Mouse (Mus musculus) forebrain, embryonic 13.5 days (tissue): ENCODE results near the gene Klf16. TPM values are rescaled to one million over a fixed set of nuclear protein-coding genes. Genes with fewer than 3 reads are reported as not detected.

Experiments
- ATAC-seq: fragments of 200-750 bp; cut with Nextera tagmentation; 2 replicates; pipeline ENCODE4 v1.8.0; 2017
- H3K27ac ChIP-seq: fragments of 300-500 bp; sonication (generic); 2 replicates; pipeline ENCODE4 v1.5.1; 2015; ENCODE audit warnings: inconsistent platforms, mild to moderate bottlenecking, moderate library complexity
- H3K27me3 ChIP-seq: fragments of 300-500 bp; sonication (generic); 2 replicates; pipeline ENCODE4 v1.6.1; 2015; ENCODE audit warnings: mild to moderate bottlenecking, inconsistent platforms
- H3K36me3 ChIP-seq: fragments of 300-500 bp; sonication (generic); 2 replicates; pipeline ENCODE4 v1.6.1; 2015; ENCODE audit warnings: mild to moderate bottlenecking, inconsistent platforms; ENCODE audit not compliant: poor library complexity, severe bottlenecking
- H3K4me1 ChIP-seq: fragments of 300-500 bp; sonication (generic); 2 replicates; pipeline ENCODE4 v1.6.1; 2015; ENCODE audit warnings: inconsistent platforms
- H3K4me2 ChIP-seq: fragments of 300-500 bp; sonication (generic); 2 replicates; pipeline ENCODE4 v1.6.1; 2015; ENCODE audit warnings: inconsistent platforms, mild to moderate bottlenecking, moderate library complexity
- H3K4me3 ChIP-seq: fragments of 300-500 bp; sonication (generic); 2 replicates; pipeline ENCODE4 v1.5.1; 2015; ENCODE audit warnings: mild to moderate bottlenecking, inconsistent platforms
- H3K9ac ChIP-seq: fragments of 300-500 bp; sonication (generic); 2 replicates; pipeline ENCODE4 v1.6.1; 2015; ENCODE audit warnings: mild to moderate bottlenecking, inconsistent platforms
- H3K9me3 ChIP-seq: fragments of 300-500 bp; sonication (generic); replicated peaks from 2 replicates; pipeline ENCODE4 v1.6.1; 2016; ENCODE audit warnings: inconsistent platforms
- WGBS: fragments of 180-500 bp; shearing (Covaris S2); methylation state at CpG from one replicate; pipeline ENCODE4 v1.1.7; 2015; 5-methylcytosine and 5-hydroxymethylcytosine counted together
- polyA plus RNA-seq: library from polyadenylated mRNA; unstranded; fragments of >200 nt; fragmentation: Nextera tagmentation; extraction: Ambion mirVana; gene quantifications from 2 replicates; pipeline ENCODE4 v1.2.1, GENCODE M21; 2015

The Klf16 gene
- polyA plus RNA-seq, 1 experiment from 2014 or later = 6.6 TPM

- Histone ChIP-seq H3K27ac (no peak overlapping the region), H3K9me3 (no peaks in the 10 kb centered on the region), H3K4me3 (no peak overlapping the region), H3K4me2 (no peak overlapping the region), H3K36me3 (peaks cover 81% of the 10 kb centered on the region), H3K27me3 (no peaks in the 10 kb centered on the region), H3K9ac (no peak overlapping the region), H3K4me1 (no peaks in the 10 kb centered on the region)
- no peak for ATAC-seq
- WGBS = 92% methylated on average over 15 of the region's 15 CpGs
Measured at GRCm38 (mm10) chr10:80547539-80547938, 29.6 kb downstream of the Klf16 start.

- ATAC-seq = no peak
- Histone ChIP-seq H3K9ac (no peak overlapping the region), H3K4me2 (no peak overlapping the region), H3K36me3 (peaks cover 87% of the 10 kb centered on the region), H3K4me3 (no peak overlapping the region), H3K27me3 (no peaks in the 10 kb centered on the region), H3K9me3 (no peaks in the 10 kb centered on the region), H3K27ac (no peak overlapping the region), H3K4me1 (no peaks in the 10 kb centered on the region)
- WGBS = 98% methylated on average over 4 of the region's 4 CpGs
Measured at GRCm38 (mm10) chr10:80546945-80547344, 30.2 kb downstream of the Klf16 start.

GRCm38 (mm10) chr10:80545590-80545989 is 31.5 kb downstream of the Klf16 start:
- H3K36me3 ChIP-seq = peaks cover 98% of the 10 kb centered on the region
- no peaks in the 10 kb centered on the region for H3K27me3 ChIP-seq
- H3K4me3 ChIP-seq = no peak overlapping the region
- no peak overlapping the region for H3K4me2 ChIP-seq
- ATAC-seq = no peak
- no peaks in the 10 kb centered on the region for H3K4me1 ChIP-seq
- no peak overlapping the region for H3K9ac ChIP-seq
- no peaks in the 10 kb centered on the region for H3K9me3 ChIP-seq
- H3K27ac ChIP-seq = no peak overlapping the region
- 94% methylated on average over 8 of the region's 8 CpGs for WGBS

DNA sequence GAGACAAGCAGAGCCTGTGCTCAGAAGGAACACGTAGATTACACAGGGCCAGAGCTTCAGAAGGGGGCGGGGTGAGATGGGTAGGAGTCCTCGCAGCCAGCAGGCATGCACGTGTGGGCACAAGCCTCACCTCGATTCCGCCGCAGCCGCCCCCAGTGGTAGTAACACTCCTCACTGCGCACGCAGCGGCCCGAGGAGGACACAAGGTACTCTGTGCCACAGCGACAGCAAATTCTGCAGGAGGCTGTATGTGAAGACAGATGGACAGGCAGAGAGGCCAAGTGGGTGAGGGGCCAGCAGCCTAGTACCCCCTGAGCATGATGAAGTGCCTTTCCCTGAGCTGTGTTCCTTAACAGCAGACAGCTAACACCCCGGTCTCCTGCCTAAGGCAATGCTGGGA is 33.2 kb downstream of the Klf16 start:
- peaks cover 81% of the 10 kb centered on the region for H3K36me3 ChIP-seq
- H3K27ac ChIP-seq = no peak overlapping the region
- H3K9me3 ChIP-seq = no peaks in the 10 kb centered on the region
- peaks cover 3% of the 10 kb centered on the region; the same call in 1 of the 2 replicates for H3K27me3 ChIP-seq
- H3K4me2 ChIP-seq = no peak overlapping the region
- ATAC-seq = no peak
- 93% methylated on average over 14 of the region's 14 CpGs for WGBS
- peaks cover 1% of the 10 kb centered on the region; the same call in 1 of the 2 replicates for H3K4me1 ChIP-seq
- no peak overlapping the region for H3K9ac ChIP-seq
- no peak overlapping the region for H3K4me3 ChIP-seq

- 60% methylated on average over 5 of the region's 5 CpGs for WGBS
- H3K4me2 ChIP-seq = no peak overlapping the region
- peaks cover 37% of the 10 kb centered on the region for H3K36me3 ChIP-seq
- H3K9ac ChIP-seq = no peak overlapping the region
- peaks cover 9% of the 10 kb centered on the region for H3K4me1 ChIP-seq
- peaks cover 42% of the 10 kb centered on the region for H3K27me3 ChIP-seq
- H3K27ac ChIP-seq = no peak overlapping the region
- H3K4me3 ChIP-seq = no peak overlapping the region
- H3K9me3 ChIP-seq = no peaks in the 10 kb centered on the region
- ATAC-seq = no peak
Measured at GRCm38 (mm10) chr10:80539493-80539892, 37.6 kb downstream of the Klf16 start.

- Histone ChIP-seq H3K4me3 (peak within 1 kb of the TSS; percentile 12; the same call in 1 of the 2 replicates), H3K9ac (no peak within 1 kb of the TSS), H3K36me3 (peaks cover 30% of the 10 kb centered on the region), H3K27me3 (peaks cover 47% of the 10 kb centered on the region), H3K4me1 (peaks cover 9% of the 10 kb centered on the region), H3K4me2 (peak within 1 kb of the TSS; percentile 45), H3K9me3 (no peaks in the 10 kb centered on the region), H3K27ac (no peak within 1 kb of the TSS)
- WGBS = 3% methylated on average over 30 of the region's 30 CpGs
- ATAC-seq = peak; percentile 66; the same call in 1 of the 2 replicates
Measured at GRCm38 (mm10) chr10:80538710-80539394, 38.3 kb downstream of the Klf16 start, which contains the start of gene Atp8b3. Gene Atp8b3 (minus strand): TSS chr10:80539124.

- H3K27me3 ChIP-seq = peaks cover 47% of the 10 kb centered on the region
- no peak overlapping the region for H3K9ac ChIP-seq
- H3K9me3 ChIP-seq = no peaks in the 10 kb centered on the region
- H3K4me3 ChIP-seq = no peak overlapping the region
- no peak for ATAC-seq
- WGBS = 54% methylated on average over 5 of the region's 5 CpGs
- no peak overlapping the region for H3K27ac ChIP-seq
- H3K4me1 ChIP-seq = peaks cover 9% of the 10 kb centered on the region
- peaks cover 24% of the 10 kb centered on the region for H3K36me3 ChIP-seq
- H3K4me2 ChIP-seq = no peak overlapping the region
Measured at GRCm38 (mm10) chr10:80538180-80538579, 38.9 kb downstream of the Klf16 start.

- Histone ChIP-seq H3K4me1 (peaks cover 9% of the 10 kb centered on the region), H3K9me3 (no peaks in the 10 kb centered on the region), H3K9ac (no peak overlapping the region), H3K4me2 (no peak overlapping the region), H3K27me3 (peaks cover 47% of the 10 kb centered on the region), H3K36me3 (no peaks in the 10 kb centered on the region), H3K4me3 (no peak overlapping the region), H3K27ac (no peak overlapping the region)
- WGBS = 8% methylated on average over 13 of the region's 13 CpGs
- ATAC-seq = no peak
Measured at GRCm38 (mm10) chr10:80535711-80536110, 41.4 kb downstream of the Klf16 start.

DNA sequence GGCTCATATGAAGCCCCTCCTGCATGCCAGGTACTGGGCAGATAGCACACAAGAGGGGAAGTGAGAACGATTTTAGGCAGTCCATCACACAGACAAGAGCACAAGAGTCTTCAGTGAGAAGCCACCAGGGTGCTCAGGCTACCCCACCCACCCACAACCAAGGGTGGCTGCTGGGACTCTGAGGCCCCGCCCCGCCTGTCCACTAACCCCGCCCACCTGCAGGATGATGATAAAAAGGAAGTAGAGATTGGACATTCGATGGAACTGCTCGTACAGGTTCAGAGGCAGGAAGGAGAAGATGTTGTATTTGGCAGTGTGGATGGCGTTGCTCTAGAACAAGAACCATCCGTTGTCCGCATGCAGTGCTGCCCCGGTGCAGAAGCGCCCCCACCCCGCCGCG is 42.0 kb downstream of the Klf16 start:
- Histone ChIP-seq H3K36me3 (no peaks in the 10 kb centered on the region), H3K4me3 (0 out of 2 replicates have a peak overlapping the region, but pooled peaks have one; percentile 11), H3K27me3 (peaks cover 47% of the 10 kb centered on the region), H3K9me3 (no peaks in the 10 kb centered on the region), H3K4me2 (peak overlapping the region; percentile 21; the same call in 1 of the 2 replicates), H3K4me1 (peaks cover 9% of the 10 kb centered on the region), H3K27ac (no peak overlapping the region), H3K9ac (no peak overlapping the region)
- WGBS = 8% methylated on average over 14 of the region's 14 CpGs
- ATAC-seq = no peak

GRCm38 (mm10) chr10:80533704-80534103 is 43.4 kb downstream of the Klf16 start:
- no peak overlapping the region for H3K4me3 ChIP-seq
- no peak overlapping the region for H3K9ac ChIP-seq
- H3K27ac ChIP-seq = no peak overlapping the region
- peaks cover 6% of the 10 kb centered on the region for H3K4me1 ChIP-seq
- no peaks in the 10 kb centered on the region for H3K36me3 ChIP-seq
- no peak for ATAC-seq
- peaks cover 42% of the 10 kb centered on the region for H3K27me3 ChIP-seq
- no peak overlapping the region for H3K4me2 ChIP-seq
- WGBS = 15% methylated on average over 7 of the region's 7 CpGs
- no peaks in the 10 kb centered on the region for H3K9me3 ChIP-seq

- H3K9ac ChIP-seq = no peak overlapping the region
- H3K4me2 ChIP-seq = no peak overlapping the region
- WGBS = 85% methylated on average over 11 of the region's 11 CpGs
- H3K36me3 ChIP-seq = no peaks in the 10 kb centered on the region
- H3K27ac ChIP-seq = no peak overlapping the region
- H3K4me1 ChIP-seq = 0 out of 2 replicates have a peak, but pooled peaks cover 4% of the 10 kb centered on the region
- peaks cover 32% of the 10 kb centered on the region for H3K27me3 ChIP-seq
- H3K9me3 ChIP-seq = no peaks in the 10 kb centered on the region
- no peak overlapping the region for H3K4me3 ChIP-seq
- ATAC-seq = no peak
Measured at GRCm38 (mm10) chr10:80532783-80533182, 44.3 kb downstream of the Klf16 start.

GRCm38 (mm10) chr10:80526172-80526571 is 50.9 kb downstream of the Klf16 start:
- peak overlapping the region; percentile 32 for H3K4me2 ChIP-seq
- ATAC-seq = peak; percentile 72; the same call in 1 of the 2 replicates
- 0 out of 2 replicates have a peak overlapping the region, but pooled peaks have one; percentile 3 for H3K4me3 ChIP-seq
- H3K27me3 ChIP-seq = peaks cover 5% of the 10 kb centered on the region; the same call in 1 of the 2 replicates
- H3K36me3 ChIP-seq = no peaks in the 10 kb centered on the region
- H3K9me3 ChIP-seq = peaks cover 4% of the 10 kb centered on the region; the same call in 1 of the 2 replicates
- 32% methylated on average over 9 of the region's 9 CpGs for WGBS
- no peak overlapping the region for H3K9ac ChIP-seq
- peaks cover 5% of the 10 kb centered on the region; the same call in 1 of the 2 replicates for H3K4me1 ChIP-seq
- no peak overlapping the region for H3K27ac ChIP-seq
